9 mouse cellular contexts compared by ENCODE assay signal in genomic region chr5:113547949-113548700, GRCm38 (mm10). TPM values are rescaled to one million over a fixed set of nuclear protein-coding genes. Genes with fewer than 3 reads are reported as not detected.
DNase-seq lines count a peak whose midpoint lies in the region; TF ChIP-seq lines count a peak whose summit lies in the region.
"Had no signal": no experiment of that assay in that cellular context is flagged by ENCODE, and none has a peak within 500 bp of the region (broad histone marks: within the 10 kb centered on the region; RNA-seq: fewer than 3 reads in every experiment).

No protein-coding gene starts in this region.

- no peak overlapping the region for H3K27ac ChIP-seq in ES-E14 (ENCODE audit: insufficient read depth, low read depth, low read length, poor library complexity, severe bottlenecking)
- H3K27ac ChIP-seq: macrophage had no signal

- DNase-seq in kidney, adult 18-20 months = peak; percentile 31
- no peak for DNase-seq in kidney, adult 11 months
- peak; percentile 56 for DNase-seq in ES-E14 (ENCODE audit: low read depth, low spot score)
- peak; percentile 66 to 81 for DNase-seq in cerebellum, adult 18-20 months
- DNase-seq in gastrocnemius, postnatal 10 days = peak; percentile 51
- peak; percentile 69 to 77 for DNase-seq in layer of hippocampus, postnatal 10 days (ENCODE audit: low spot score in 2 of 2)
- DNase-seq in lung, postnatal 36 days = peak; percentile 75
- peak; percentile 64 for DNase-seq in testis, postnatal 10 days (ENCODE audit: low spot score)

- no peaks in the 10 kb centered on the region for H3K36me3 ChIP-seq in ES-E14 (ENCODE audit: control insufficient read depth, insufficient read depth, low read length, poor library complexity, severe bottlenecking)

- H3K4me1 ChIP-seq in ES-E14 (ENCODE audit: control insufficient read depth in 2 of 2, insufficient read depth in 2 of 2, low read length in 2 of 2, poor library complexity in 1 of 2) = peaks cover 0 to 8% of the 10 kb centered on the region in 2 experiments; a peak in 3 of 4 replicates

- no peaks in the 10 kb centered on the region for H3K9me3 ChIP-seq in ES-E14 (ENCODE audit: control insufficient read depth, insufficient read depth, low read depth, low read length)

- H3K9ac ChIP-seq in ES-E14 (ENCODE audit: insufficient read depth, low read depth, low read length, poor library complexity, severe bottlenecking) = no peak overlapping the region

- in situ Hi-C loops in ES-E14 (cut with MboI; ENCODE audit: low sequenced_read_pairs in 2 of 2, unreplicated experiment in 2 of 2) = no loop called here

- no peak overlapping the region for H3K4me3 ChIP-seq in ES-E14 (ENCODE audit: insufficient read depth in 1 of 2, low read depth in 1 of 2, low read length in 2 of 2, poor library complexity in 1 of 2, severe bottlenecking in 1 of 2)

TF ChIP-seq in ES-E14, 5 proteins besides CTCF, POLR2A, EP300 and RAD21:
- TF ChIP-seq HCFC1 (IDR thresholded peaks at IDR 0.05; ENCODE audit: borderline replicate concordance, insufficient read depth, low read length) = no peak
- no peak for TF ChIP-seq CHD2 (IDR thresholded peaks at IDR 0.05; ENCODE audit: low read depth, low read length)
- TF ChIP-seq ZC3H11A (IDR thresholded peaks at IDR 0.05; ENCODE audit: borderline replicate concordance, low read depth, low read length) = peak; percentile 32; the same call in 1 of the 2 replicates

RNA-seq across cellular contexts. Expression of gene Wscd2, which starts 58.0 kb away (rescaled TPM):
- total RNA-seq in ES-E14 (2012; rRNA removed) = 2.6 and 3.4 TPM in 2 replicates
- under 1 TPM; 0.94 to 0.99 TPM for total RNA-seq in gastrocnemius, postnatal 10 days (2021)
- total RNA-seq in layer of hippocampus, postnatal 10 days (2021) = 10 to 100 TPM; 58.0 to 63.4 TPM

Comparison
In these comparisons a context has a peak if more than half of its experiments do, and no peak if none do; other contexts are left out.
1. RNA of gene Wscd2, which starts 58.0 kb away (total RNA-seq): 58.0 to 63.4 TPM in layer of hippocampus, postnatal 10 days; 2.6 to 3.4 TPM in ES-E14 and 0.94 to 0.99 TPM in gastrocnemius, postnatal 10 days; every median in the first group is over 10 times any median in the second.